Mouse (Mus musculus) embryo, embryonic 11 days (tissue): ENCODE measurements around the gene Dock9.
A peak's percentile ranks its signal among the peaks of the same experiment; 100 is the strongest.
"Not testable (repeated sequence)": the region's sequence is repeated elsewhere in the genome, so short reads cannot be mapped to it uniquely, and the experiment has no call there.

Experiments
- DNase-seq: peaks from one replicate; pipeline ENCODE4 v3.0.0-alpha.2; 2015

Dock9 gene

DNA sequence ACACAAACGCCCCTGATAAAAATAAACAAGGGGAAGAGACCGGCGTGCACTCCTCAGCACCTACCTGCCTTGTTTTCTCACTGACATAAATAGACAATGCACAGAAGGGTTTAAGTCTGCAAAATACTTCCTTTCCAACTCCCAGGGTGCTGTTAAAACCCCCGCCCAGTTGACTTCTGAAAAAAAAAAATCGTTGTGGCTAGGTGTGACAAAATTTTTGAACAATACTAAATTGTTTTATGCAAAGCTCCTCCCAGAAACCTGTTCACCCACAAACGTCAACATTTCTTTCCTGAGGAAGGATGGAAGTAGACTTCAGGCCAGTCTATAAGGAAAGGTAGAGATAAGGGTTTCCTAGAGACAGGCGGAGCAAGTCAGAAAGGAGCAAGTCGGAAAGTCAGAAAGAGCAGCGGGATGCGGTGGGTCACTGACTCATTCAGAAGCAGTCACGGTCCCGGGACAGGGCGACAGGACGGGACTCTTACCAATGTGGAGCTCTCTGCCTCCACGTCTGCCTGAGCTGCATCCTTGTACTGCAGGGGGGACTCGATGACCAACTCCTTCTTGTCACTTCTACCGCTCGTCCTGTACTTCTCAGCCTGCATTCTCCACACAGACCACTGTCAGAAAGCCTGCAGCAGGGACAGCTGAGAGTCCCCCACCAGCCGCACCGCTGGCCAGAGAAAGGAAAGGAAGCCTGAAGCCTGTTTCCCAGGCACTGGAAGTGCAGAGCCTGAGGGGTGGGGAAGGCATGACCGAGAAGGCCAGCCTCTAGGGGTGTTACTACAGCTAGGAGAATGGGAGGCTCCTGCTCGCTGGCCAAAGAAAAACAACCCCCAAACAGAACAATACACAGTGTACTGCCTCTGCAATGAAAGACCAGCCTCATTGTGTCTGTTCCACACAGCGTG lies 99.7 kb downstream of the Dock9 start:
- peak; percentile 69 for DNase-seq

DNA sequence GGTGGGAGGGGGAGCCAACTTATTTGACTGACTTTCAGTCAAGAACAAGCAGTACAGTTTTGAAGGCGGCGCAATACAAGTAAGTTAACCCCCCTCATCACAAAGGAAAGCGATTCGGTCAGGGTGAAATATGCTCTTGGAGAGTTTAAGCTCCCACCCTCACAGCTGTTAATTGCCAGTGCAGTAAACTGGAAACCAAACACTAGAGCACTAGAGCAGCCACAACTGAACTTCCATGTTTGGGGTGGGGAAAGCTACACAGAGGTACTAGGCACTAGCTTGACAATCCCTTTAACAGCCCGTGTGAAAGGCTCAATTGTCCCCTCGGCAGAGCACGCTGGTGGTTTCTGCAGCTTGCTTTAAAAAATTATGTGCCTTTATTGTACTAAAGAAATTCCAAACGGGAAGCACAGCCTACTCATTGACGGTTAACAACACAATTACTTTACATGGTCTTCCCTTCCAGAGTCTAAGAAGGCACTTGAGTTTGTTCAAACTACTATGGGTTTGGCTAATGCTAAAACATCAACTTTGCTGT lies 100.4 kb downstream of the Dock9 start:
- DNase-seq = peak; percentile 34

DNA sequence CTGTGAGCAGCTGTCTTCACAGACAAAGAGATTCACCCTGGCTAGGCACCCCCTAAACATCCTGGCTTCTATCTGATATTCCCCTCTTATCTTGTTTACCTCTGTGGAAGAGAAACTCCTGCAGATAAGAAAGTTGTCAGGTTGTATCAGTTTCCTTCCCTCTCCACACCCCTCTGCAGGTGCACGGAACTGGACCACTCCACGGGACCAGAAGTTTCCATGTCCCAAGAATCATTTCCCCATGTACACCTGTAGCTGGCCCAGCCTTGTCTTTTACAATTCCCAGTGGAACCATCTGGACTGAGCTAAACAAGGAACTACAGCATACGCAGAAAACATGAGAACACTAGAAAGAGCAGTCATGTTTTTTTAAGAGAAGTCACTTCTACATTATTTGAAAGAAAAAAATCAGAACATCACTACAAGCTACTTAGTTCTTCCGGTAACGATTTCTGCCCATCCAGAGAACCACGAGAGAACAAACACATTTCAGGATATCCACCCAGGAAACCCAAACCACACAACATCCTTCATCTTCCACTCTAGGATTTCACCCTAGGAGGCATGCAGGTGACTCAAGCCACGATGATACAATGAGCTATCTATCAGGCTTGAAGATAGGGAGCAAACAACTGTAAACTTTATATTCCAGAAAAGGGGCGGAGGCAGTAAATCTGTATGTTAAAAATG lies 101.1 kb downstream of the Dock9 start:
- no peak for DNase-seq

DNA sequence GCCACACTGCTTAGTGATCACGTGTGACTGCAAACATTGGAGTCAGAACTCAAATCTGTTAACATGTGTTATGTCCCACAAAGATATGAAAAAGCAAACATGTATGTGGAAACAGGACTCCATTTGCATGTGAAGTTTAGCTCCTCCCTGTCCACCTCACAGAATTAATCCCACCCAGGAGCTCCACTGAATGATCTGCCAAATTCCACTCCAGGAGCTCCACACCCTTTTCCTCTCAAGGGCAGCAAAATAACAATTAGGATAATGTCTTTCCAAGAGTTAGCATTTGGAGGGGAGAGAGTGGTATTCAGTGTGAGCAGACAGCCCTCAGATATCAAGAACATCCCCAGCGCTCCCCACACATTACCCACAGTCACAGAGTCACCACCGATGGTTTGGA lies 102.9 kb downstream of the Dock9 start:
- DNase-seq = no peak

DNA sequence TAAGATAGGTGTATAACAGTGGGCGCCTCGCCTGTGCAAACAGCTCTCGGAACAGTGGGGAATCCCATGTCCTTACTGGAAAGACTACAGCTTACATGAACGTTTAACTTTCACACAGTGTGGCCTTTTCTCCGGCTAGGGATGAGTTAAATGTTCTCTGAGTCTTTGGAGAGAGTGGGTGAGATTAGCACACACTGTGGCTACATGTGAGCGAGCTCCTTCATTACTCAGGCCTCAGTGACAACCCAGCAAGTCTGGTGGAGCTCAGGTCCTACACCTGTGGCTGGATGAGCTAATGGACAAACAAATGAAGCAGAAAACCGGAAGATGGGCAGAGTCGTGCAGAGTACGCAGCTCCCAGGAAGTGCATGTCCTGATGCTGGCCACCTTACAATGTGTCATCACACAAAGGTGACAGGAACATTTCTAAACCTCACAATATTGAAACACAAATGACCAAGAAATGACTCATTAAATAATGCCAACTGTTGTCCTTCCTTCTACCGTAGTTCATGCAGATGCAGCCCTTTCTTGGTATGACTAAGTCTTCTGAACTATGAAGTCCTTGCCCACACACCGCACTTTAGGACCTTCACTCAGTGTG lies 103.5 kb downstream of the Dock9 start:
- no peak for DNase-seq

DNA sequence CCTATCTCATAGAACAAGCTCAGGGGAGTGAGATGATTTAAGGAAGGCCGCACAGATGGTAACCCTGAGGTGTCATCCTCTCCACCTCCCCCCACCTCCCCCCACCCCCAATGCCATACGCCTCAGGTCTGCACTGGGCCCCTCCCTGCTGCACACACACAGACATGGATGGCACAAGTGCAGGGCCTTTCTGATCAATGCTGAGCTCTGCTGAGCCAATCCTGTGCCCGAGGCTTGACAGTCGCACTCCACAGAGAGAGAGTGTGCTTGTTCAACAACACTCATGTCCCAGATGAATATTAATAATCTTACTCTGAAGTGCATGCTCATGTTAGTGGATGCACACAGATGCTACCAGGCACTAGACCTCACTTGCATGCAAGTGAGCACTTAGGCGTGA lies 108.0 kb downstream of the Dock9 start:
- DNase-seq = not testable (repeated sequence)

DNA sequence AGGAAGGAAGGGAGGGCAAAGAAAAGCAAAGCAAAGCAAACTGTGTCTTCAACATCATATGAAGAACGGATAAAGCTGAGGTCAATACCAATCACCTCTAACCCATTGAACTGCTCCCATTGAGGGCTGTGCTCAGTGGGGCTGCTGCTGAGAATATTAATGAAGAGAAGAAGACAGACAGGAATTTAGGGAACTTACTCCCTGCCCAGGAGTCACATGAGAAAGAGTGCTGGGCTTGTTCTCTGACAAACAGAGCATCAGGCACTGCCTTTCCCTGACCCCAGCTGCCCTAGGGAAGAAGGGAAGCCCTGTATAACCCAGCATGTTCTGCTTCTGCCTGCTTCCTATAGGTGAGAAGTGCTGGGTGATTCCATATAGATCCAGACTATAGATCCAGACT lies 109.5 kb downstream of the Dock9 start:
- no peak for DNase-seq

DNA sequence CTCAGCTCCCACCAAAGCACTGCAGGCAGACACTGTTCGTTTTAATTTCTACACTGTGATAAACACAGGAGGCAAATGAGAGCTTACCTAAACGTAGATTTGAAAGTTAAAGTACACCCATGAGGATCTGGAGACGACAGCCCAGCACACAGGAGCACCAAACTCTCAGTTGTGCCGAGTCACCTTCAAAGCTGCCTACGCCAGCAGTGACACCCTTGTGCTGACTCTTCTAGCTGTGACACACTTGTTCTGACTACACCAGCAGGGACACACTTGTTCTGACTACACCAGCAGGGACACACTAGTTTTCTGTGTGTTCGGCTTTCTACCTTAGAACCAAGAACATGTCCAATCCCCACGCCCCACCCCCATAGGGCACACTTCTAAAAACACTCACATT lies 110.4 kb downstream of the Dock9 start:
- no peak for DNase-seq

DNA sequence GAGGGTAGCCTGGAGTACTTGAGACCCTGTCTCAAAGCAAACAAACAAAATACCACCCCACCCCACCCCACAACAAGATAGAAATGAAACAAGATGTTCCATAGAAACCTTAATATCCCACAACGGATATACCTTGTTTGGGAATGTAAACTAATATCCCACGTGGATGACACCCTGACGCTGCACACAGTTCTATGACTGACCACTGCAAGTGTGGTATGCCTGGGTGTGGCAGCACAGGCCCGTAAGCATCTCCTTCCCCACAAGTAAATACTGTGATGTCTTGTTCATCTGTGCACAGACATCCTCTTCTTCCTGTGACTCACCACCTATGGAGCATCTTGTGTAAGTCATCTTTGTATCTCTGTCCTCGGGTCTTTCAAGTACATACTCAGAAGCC lies 118.7 kb downstream of the Dock9 start:
- DNase-seq = no peak

DNA sequence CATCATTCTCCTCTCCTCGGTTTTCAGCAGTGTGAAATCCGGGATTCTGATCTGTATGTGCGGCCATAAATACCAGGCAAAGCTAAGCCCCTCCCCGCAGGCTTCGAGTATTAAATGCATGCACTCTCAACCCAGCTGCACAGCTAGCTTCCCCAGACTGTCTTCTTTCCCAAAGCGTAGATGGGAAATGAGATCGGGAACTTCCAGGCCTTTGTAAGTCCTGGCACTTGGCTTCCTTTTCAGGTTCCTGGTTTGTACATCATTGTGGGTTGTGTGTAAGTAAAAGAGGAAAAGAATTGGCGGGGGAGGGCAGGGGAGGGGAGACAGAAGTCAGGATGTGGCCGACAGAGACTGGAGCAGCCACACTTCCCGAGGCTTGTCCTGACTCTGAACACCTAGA lies 119.2 kb downstream of the Dock9 start:
- no peak for DNase-seq

DNA sequence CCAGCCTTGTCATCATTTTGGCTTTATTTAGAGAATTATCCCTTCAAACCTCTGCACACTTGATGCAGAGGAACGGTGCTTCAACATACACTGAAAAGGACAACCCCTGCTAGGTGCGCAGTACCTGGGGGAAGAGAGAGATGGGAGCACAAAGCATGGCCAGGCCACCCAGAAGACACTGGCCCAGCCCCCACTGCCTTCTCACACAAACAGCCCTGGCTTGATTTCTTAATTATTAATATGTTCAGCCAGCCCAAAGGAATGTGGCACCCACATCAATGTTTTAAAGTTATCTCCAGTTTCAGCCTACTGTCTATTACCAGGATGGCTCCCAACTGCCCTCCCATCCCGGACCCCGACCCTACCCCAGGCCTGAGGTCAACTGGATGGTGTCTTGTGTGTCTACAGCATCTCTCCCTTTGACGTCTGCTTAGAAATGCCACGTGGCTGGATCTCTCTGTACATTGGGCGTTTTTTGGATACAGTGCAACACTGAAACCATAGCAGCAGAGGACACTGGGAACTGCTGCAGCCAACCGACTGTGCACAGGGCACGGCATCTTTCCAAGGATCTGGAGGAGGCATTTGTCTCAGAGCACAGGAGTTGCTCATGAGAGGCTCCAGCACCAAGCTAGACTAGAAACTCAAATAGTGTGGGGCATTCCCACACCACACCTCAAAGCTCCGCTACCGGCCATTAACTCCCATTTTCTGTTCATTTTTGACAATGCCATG lies 120.9 kb downstream of the Dock9 start:
- no peak for DNase-seq

DNA sequence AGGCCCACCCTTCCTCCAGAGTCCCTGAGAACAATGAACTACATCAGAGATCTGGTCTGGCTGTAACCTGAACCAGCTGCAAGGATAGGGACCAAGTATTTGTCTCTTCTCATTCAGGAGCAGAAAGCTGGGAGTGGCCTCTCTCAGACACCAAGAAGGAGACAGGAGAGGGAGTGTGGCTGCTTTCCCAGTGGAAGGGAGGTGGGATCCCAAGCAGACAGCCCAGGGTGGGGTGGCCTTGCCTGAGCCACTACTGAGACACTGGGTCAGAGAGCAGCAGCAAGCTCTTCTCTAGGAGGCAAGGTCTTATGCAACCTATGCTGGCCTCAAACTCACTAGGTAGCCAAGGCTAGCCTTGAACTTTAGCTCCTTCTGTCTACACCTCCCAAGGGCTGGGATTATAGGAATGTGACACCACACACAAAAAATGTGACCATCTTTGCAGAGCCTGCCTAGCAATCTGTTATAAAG lies 121.5 kb downstream of the Dock9 start:
- no peak for DNase-seq

DNA sequence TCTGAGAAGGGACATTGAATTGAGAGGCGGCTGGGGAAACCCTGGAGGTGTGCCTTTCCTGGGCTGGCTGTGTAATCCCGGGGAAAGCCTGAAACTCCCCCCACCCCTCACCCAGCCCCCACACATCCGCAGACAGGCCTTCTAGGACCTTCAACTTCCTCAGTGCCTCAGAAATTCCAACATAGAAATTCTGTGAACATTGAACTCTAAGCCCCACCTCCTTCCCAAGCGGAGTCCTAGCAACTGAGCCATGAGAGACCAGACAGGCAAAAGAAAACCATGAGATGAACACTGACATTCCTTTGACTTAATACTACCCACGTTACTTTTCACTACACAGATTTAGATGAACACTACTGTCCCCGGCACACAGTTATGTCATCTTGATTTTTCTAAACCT lies 122.1 kb downstream of the Dock9 start:
- DNase-seq = peak; percentile 49

DNA sequence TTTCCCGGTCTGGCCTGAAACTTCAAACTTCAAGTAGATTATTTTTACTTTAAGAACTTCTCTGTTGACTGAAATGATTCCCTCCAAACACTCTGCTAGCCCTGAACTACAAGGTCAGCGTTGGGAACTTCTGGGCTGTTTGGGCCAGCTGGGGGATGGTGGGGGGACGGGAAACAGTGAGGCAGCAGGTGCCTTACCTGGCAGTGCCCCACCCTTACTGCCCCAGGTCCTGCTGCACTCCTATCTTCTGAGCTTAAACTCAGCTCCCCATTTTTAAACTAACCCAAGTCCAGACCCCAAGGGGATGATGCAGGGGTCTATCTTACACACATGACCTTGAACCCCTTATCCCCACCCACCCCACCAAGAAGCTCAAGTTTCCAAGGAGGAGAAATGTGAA lies 122.5 kb downstream of the Dock9 start:
- DNase-seq = no peak

DNA sequence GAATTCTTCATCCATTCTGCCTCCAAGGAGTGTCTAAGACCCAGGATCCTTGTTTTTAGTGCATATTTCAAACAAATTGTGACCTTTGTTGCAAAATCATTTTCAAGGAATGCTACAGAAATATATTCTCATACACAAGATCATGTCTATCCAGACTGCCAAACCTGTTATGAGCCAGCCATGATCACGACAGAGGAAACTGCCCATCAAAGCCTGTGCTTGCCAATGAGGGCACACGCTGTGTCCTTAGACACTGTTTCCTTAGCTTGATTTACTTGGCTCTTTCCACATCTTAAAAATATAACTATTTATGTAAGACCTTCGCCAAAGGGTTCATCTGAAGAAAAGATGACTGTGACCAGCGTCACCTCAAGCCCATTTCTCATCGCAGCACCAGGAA lies 127.6 kb downstream of the Dock9 start:
- no peak for DNase-seq

DNA sequence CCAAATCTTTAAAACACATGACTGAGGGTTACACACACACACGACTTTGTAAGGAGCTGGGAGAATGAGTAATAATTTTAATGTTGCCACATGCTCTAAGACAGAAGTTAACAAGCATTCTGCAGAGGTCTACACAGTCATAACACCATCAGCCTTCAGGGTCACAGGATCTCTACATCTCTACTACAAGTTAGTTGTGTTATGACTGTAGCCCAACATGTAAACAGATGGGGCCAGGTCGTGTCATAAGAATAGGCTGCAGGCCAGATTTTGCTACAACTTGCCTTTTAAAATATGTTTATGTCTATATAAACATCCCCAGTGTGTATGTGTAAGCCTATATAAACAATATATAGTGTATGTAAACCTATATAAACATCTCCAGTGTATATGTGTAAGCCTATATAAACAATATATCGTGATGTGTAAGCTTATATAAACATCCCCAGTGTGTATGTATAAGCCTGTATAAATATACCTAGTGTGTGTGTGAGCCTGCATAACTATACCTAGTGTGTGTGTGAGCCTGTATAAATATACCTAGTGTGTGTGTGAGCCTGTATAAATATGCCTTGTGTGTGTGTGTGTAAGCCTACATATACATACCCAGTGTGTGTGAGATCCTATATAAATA lies 130.9 kb downstream of the Dock9 start:
- DNase-seq = no peak

DNA sequence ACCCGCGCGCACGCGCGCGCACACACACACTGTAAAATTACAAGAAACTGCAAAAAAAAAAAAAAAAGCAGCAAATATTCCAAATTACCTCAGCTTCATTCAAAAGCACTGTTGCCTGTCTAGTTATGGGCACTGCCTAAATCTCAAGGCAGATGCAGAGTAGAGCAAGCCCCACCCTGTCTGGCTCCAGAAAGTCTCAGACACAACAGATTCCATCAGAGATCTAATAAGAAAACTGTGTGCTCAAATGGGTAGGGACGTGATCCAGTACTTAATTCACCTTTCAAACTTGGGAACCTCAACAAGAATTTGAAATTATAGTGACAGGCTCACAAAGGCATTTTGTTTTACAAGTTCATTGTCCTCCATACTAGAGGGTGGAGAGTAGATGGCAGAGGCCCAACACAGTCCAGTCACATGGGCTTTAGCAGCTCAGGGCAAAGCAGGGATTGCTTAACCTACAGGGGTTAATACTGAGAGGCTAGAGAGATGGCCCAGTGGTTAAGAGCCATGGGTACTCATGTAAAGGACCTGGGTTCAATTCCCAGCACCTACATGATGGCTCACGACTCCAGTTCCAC lies 131.9 kb downstream of the Dock9 start:
- no peak for DNase-seq

DNA sequence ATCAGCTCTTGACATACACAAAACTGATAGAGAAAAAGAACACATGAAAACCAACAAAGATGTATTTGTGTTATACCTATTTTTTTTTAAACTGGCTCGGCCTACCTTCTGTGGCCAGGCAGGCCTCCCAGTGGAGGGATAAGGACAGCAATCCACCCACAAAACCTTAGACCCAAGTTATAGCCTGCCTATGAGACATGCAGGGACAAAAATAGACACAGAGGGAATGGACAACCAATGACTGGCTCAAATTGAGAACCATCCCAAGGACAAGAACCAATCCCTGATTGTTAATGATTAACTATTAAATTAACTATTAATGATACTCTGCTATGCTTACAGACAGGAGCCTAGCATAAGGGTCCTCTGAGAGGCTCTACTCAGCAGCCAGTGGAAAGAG lies 133.7 kb downstream of the Dock9 start:
- no peak for DNase-seq

DNA sequence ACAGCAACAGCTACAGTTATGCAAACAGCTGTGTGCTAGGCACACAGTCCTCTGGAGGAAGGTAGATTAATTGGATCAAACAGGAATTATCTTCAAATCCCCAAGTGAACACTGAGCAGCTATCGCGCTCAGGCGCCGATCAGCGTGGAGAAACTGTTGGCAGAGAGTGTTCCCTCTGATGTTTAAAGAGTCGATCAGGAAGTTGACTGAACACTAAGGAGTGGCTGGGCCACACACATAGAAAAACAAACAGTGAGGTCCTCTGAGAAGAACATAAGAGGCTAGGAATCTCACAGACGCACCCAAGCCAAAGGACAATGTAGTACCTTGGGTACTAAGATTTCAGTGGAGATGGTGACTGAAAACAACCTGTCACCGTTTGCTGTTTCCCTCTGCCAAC lies 136.7 kb downstream of the Dock9 start:
- no peak for DNase-seq

DNA sequence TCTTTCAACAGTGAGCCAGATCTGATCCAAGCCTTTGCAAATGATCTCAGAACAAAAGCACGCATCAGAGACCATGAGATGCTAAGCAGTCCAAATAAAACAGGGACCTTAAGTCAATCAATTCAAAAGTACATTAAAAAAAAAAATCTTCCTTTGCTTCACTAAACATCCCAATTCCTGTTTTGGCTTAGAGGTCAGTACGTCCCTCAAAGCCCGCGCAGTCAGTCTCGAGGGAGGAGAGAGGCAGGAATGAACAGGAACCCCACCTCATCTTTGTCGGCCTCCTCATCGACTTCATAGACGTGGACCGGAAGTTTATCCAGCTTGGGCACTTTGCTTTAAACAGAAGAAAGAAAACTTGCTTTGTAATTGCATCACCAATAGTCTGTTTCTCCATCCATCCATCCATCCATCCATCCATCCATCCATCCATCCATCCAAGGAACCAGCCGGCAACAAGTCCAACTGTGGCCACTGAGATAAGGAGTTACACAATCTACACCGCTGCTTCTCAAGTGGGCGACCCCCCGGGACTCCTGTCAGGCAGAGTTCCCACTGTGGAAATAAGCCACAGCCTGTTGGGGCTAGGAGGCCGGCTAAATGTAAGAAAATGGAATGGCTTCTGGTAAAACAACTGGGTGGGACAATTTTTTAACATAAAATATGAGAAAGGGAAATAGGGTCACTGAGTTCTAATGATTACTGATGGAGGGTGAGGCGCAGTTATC lies 137.3 kb downstream of the Dock9 start:
- no peak for DNase-seq
